Mouse (Mus musculus) liver, embryonic 11.5 days (tissue): ENCODE results near the gene Zfp839. TPM values are rescaled to one million over a fixed set of nuclear protein-coding genes. Genes with fewer than 3 reads are reported as not detected.
A peak's percentile ranks its signal among the peaks of the same experiment; 100 is the strongest.
"Not testable (repeated sequence)": the region's sequence is repeated elsewhere in the genome, so short reads cannot be mapped to it uniquely, and the experiment has no call there.

ENCODE experiments used
- ATAC-seq: fragments of 200-750 bp; cut with Nextera tagmentation; replicated peaks from 2 replicates; pipeline ENCODE4 v1.8.0; 2017; ENCODE audit warnings: moderate number of reproducible peaks, mild to moderate bottlenecking, moderate TSS enrichment, moderate library complexity; ENCODE audit not compliant: low FRiP score
- DNase-seq: peaks from one replicate; pipeline ENCODE4 v3.0.0-alpha.2; 2017; ENCODE audit warnings: low spot score
- H3K27ac ChIP-seq: fragments of 300-500 bp; sonication (generic); 2 replicates; pipeline ENCODE4 v1.5.1; 2014; ENCODE audit warnings: mild to moderate bottlenecking, low read depth, low read length, control low read depth
- H3K27me3 ChIP-seq: fragments of 300-500 bp; sonication (generic); replicated peaks from 2 replicates; pipeline ENCODE4 v1.6.1; 2014; ENCODE audit warnings: low read length, mixed read lengths; ENCODE audit not compliant: control insufficient read depth, insufficient read depth
- H3K36me3 ChIP-seq: fragments of 300-500 bp; sonication (generic); 2 replicates; pipeline ENCODE4 v1.6.1; 2014; ENCODE audit warnings: mild to moderate bottlenecking, low read length, moderate library complexity, mixed read lengths; ENCODE audit not compliant: control insufficient read depth, insufficient read depth
- H3K4me1 ChIP-seq: fragments of 300-500 bp; sonication (generic); replicated peaks from 2 replicates; pipeline ENCODE4 v1.6.1; 2014; ENCODE audit warnings: low read length, mixed read lengths; ENCODE audit not compliant: control insufficient read depth, insufficient read depth
- H3K4me2 ChIP-seq: fragments of 300-500 bp; sonication (generic); 2 replicates; pipeline ENCODE4 v1.6.1; 2014; ENCODE audit warnings: mild to moderate bottlenecking, control low read depth, moderate library complexity
- H3K4me3 ChIP-seq: fragments of 300-500 bp; sonication (generic); 2 replicates; pipeline ENCODE4 v1.5.1; 2014; ENCODE audit warnings: low read depth, low read length, control low read depth
- H3K9ac ChIP-seq: fragments of 300-500 bp; sonication (generic); 2 replicates; pipeline ENCODE4 v1.6.1; 2014; ENCODE audit warnings: low read depth, low read length, control low read depth
- H3K9me3 ChIP-seq: fragments of 300-500 bp; sonication (generic); 2 replicates; pipeline ENCODE4 v1.6.1; 2016; ENCODE audit warnings: low read length, inconsistent platforms, mixed read lengths; ENCODE audit not compliant: control insufficient read depth
- WGBS: fragments of 180-500 bp; shearing (Covaris S2); extraction: QIAGEN DNeasy Blood & Tissue Kit; methylation state at CpG from one replicate; pipeline ENCODE4 v1.1.7; 2014; 5-methylcytosine and 5-hydroxymethylcytosine counted together
- polyA plus RNA-seq: library from polyadenylated mRNA; unstranded; fragments of >200 nt; fragmentation: Nextera tagmentation; extraction: Ambion mirVana; gene quantifications from 2 replicates; pipeline ENCODE4 v1.2.1, GENCODE M21; 2014

Zfp839 gene
- polyA plus RNA-seq, 1 experiment from 2014 or later, result 3.8 TPM

- Histone ChIP-seq H3K4me1 (0 out of 2 replicates have a peak, but pooled peaks cover 4% of the 10 kb centered on the region), H3K9ac (peak overlapping the region; percentile 71), H3K4me3 (peak overlapping the region; percentile 62), H3K36me3 (no peaks in the 10 kb centered on the region), H3K4me2 (peak overlapping the region; percentile 73), H3K27me3 (no peaks in the 10 kb centered on the region), H3K9me3 (no peaks in the 10 kb centered on the region), H3K27ac (peak overlapping the region; percentile 62)
- peak; percentile 91 for ATAC-seq
- under 1% methylated on average over 36 of the region's 36 CpGs for WGBS
- peak; percentile 98 for DNase-seq
These were observed 4.7 kb upstream of the Zfp839 start for GRCm38 (mm10) chr12:110845131-110845880.

GRCm38 (mm10) chr12:110846191-110846765 lies 3.8 kb upstream of the Zfp839 start:
- Histone ChIP-seq H3K36me3 (no peaks in the 10 kb centered on the region), H3K4me3 (peak overlapping the region; percentile 62), H3K9ac (peak overlapping the region; percentile 71), H3K27ac (no peak overlapping the region), H3K4me2 (peak overlapping the region; percentile 73), H3K27me3 (no peaks in the 10 kb centered on the region), H3K4me1 (peaks cover 12% of the 10 kb centered on the region), H3K9me3 (no peaks in the 10 kb centered on the region)
- ATAC-seq (no peak), DNase-seq (no peak)
- WGBS, result 78% methylated on average over 6 of the region's 6 CpGs

GRCm38 (mm10) chr12:110850929-110851256 lies 840 bp downstream of the Zfp839 start:
- Histone ChIP-seq H3K9me3 (no peaks in the 10 kb centered on the region), H3K36me3 (no peaks in the 10 kb centered on the region), H3K27me3 (no peaks in the 10 kb centered on the region), H3K4me3 (peak overlapping the region; percentile 94), H3K4me1 (peaks cover 24% of the 10 kb centered on the region), H3K9ac (peak overlapping the region; percentile 94), H3K27ac (peak overlapping the region; percentile 81), H3K4me2 (peak overlapping the region; percentile 88)
- peak; percentile 12; the same call in 1 of the 2 replicates for ATAC-seq
- no peak for DNase-seq
- WGBS, result 7% methylated on average over 9 of the region's 9 CpGs

- ATAC-seq (peak; percentile 77), DNase-seq (peak; percentile 48)
- WGBS, result 32% methylated on average over 12 of the region's 12 CpGs
- peak overlapping the region; percentile 88 for H3K4me2 ChIP-seq
- H3K9ac ChIP-seq, result peak overlapping the region; percentile 94
- H3K9me3 ChIP-seq, result no peaks in the 10 kb centered on the region
- H3K4me1 ChIP-seq, result peaks cover 25% of the 10 kb centered on the region
- peaks cover 4% of the 10 kb centered on the region; the same call in 1 of the 2 replicates for H3K36me3 ChIP-seq
- peak overlapping the region; percentile 81; the same call in 1 of the 2 replicates for H3K27ac ChIP-seq
- H3K4me3 ChIP-seq, result peak overlapping the region; percentile 94
- H3K27me3 ChIP-seq, result no peaks in the 10 kb centered on the region
These were observed 1.4 kb downstream of the Zfp839 start for GRCm38 (mm10) chr12:110851414-110851813.

- H3K4me3 ChIP-seq, result no peak overlapping the region; the same call in 1 of the 2 replicates
- no peak overlapping the region for H3K27ac ChIP-seq
- no peaks in the 10 kb centered on the region for H3K27me3 ChIP-seq
- peaks cover 26% of the 10 kb centered on the region for H3K4me1 ChIP-seq
- WGBS, result 42% methylated on average over 1 of the region's 1 CpGs
- DNase-seq (no peak), ATAC-seq (no peak)
- peak overlapping the region; percentile 88 for H3K4me2 ChIP-seq
- H3K9me3 ChIP-seq, result no peaks in the 10 kb centered on the region
- H3K9ac ChIP-seq, result no peak overlapping the region
- peaks cover 4% of the 10 kb centered on the region; the same call in 1 of the 2 replicates for H3K36me3 ChIP-seq
These were observed 1.9 kb downstream of the Zfp839 start for GRCm38 (mm10) chr12:110851923-110852322.

- no peaks in the 10 kb centered on the region for H3K27me3 ChIP-seq
- DNase-seq (no peak), ATAC-seq (no peak)
- peaks cover 32% of the 10 kb centered on the region for H3K4me1 ChIP-seq
- H3K4me3 ChIP-seq, result no peak overlapping the region
- no peaks in the 10 kb centered on the region for H3K9me3 ChIP-seq
- no peak overlapping the region for H3K9ac ChIP-seq
- peaks cover 4% of the 10 kb centered on the region; the same call in 1 of the 2 replicates for H3K36me3 ChIP-seq
- WGBS, result 82% methylated on average over 32 of the region's 32 CpGs
- H3K4me2 ChIP-seq, result no peak overlapping the region
- no peak overlapping the region for H3K27ac ChIP-seq
These were observed 5.0 kb downstream of the Zfp839 start for GRCm38 (mm10) chr12:110854786-110855737.

- Histone ChIP-seq H3K9ac (no peak overlapping the region), H3K4me3 (no peak overlapping the region), H3K4me2 (no peak overlapping the region), H3K27ac (no peak overlapping the region), H3K9me3 (no peaks in the 10 kb centered on the region), H3K4me1 (peaks cover 16% of the 10 kb centered on the region), H3K27me3 (no peaks in the 10 kb centered on the region), H3K36me3 (peaks cover 4% of the 10 kb centered on the region; the same call in 1 of the 2 replicates)
- WGBS, result 68% methylated on average over 7 of the region's 7 CpGs
- DNase-seq, result no peak
- no peak for ATAC-seq
These were observed 7.1 kb downstream of the Zfp839 start for GRCm38 (mm10) chr12:110857196-110857595.

GRCm38 (mm10) chr12:110858681-110859080 lies 8.6 kb downstream of the Zfp839 start:
- not testable (repeated sequence) for ATAC-seq, H3K27ac ChIP-seq, DNase-seq, H3K9me3 ChIP-seq, H3K36me3 ChIP-seq, H3K4me3 ChIP-seq, H3K9ac ChIP-seq, H3K27me3 ChIP-seq, H3K4me2 ChIP-seq
- peaks cover 14% of the 10 kb centered on the region for H3K4me1 ChIP-seq
- WGBS, result 95% methylated on average over 15 of the region's 15 CpGs
